Mouse (Mus musculus) adrenal gland, postnatal 10 days (tissue): ENCODE results near the gene Gosr1. TPM values are rescaled to one million over a fixed set of nuclear protein-coding genes. Genes with fewer than 3 reads are reported as not detected.
"Not testable (repeated sequence)": the region's sequence is repeated elsewhere in the genome, so short reads cannot be mapped to it uniquely, and the experiment has no call there.

Source experiments
- DNase-seq: peaks from one replicate; pipeline ENCODE4 v3.0.0; 2021; ENCODE audit warnings: mixed read lengths
- long read RNA-seq, 2 experiments: library from polyadenylated mRNA; stranded (forward); transcript quantifications; one replicate each; pipeline ENCODE4 v2.0.0; 2021
- total RNA-seq, 2 experiments: library from RNA; stranded (reverse); gene quantifications; 2 replicates each; pipeline ENCODE4 v1.2.3; 2021

Gene Gosr1
- 10 to 100 TPM; 62.1 to 64.9 TPM for total RNA-seq
- long read RNA-seq, experiment 1, full-length matches to known transcripts = 26 of 32 reads
- long read RNA-seq, experiment 1, partial matches to known transcripts = 0 of 32 reads
- long read RNA-seq, experiment 1, other reads (novel, unspliced or antisense) = 6 of 32 reads
- long read RNA-seq, experiment 2, full-length matches to known transcripts = 37 of 43 reads
- long read RNA-seq, experiment 2, partial matches to known transcripts = 3 of 43 reads
- long read RNA-seq, experiment 2, other reads (novel, unspliced or antisense) = 3 of 43 reads

GRCm38 (mm10) chr11:76763053-76763740, at the start of gene Gosr1:
Gene Gosr1, minus strand, starts transcription at chr11:76763579.
- DNase-seq = peak; percentile 93

GRCm38 (mm10) chr11:76810706-76811495, 47.5 kb upstream of the Gosr1 start:
- peak; percentile 41 for DNase-seq

GRCm38 (mm10) chr11:76809450-76809849, 46.1 kb upstream of the Gosr1 start:
- DNase-seq = no peak

GRCm38 (mm10) chr11:76808550-76808949, 45.2 kb upstream of the Gosr1 start:
- no peak for DNase-seq

- no peak for DNase-seq
These were observed 43.8 kb upstream of the Gosr1 start for GRCm38 (mm10) chr11:76807007-76807679.

- DNase-seq = no peak
These were observed 42.6 kb upstream of the Gosr1 start for GRCm38 (mm10) chr11:76806026-76806425.

- not testable (repeated sequence) for DNase-seq
These were observed 41.7 kb upstream of the Gosr1 start for GRCm38 (mm10) chr11:76805072-76805471.

GRCm38 (mm10) chr11:76803266-76803665, 39.9 kb upstream of the Gosr1 start:
- no peak for DNase-seq

GRCm38 (mm10) chr11:76797236-76797635, 33.9 kb upstream of the Gosr1 start:
- no peak for DNase-seq

GRCm38 (mm10) chr11:76795326-76795725, 31.9 kb upstream of the Gosr1 start:
- DNase-seq = peak; percentile 24

GRCm38 (mm10) chr11:76791331-76791730, 28.0 kb upstream of the Gosr1 start:
- DNase-seq = no peak

- peak; percentile 71 for DNase-seq
These were observed 25.9 kb upstream of the Gosr1 start for GRCm38 (mm10) chr11:76789252-76789651.

GRCm38 (mm10) chr11:76775533-76775932, 12.2 kb upstream of the Gosr1 start:
- DNase-seq = no peak

- no peak for DNase-seq
These were observed 10.4 kb upstream of the Gosr1 start for GRCm38 (mm10) chr11:76773811-76774210.

- DNase-seq = no peak
These were observed 7.2 kb upstream of the Gosr1 start for GRCm38 (mm10) chr11:76770566-76770965.

- DNase-seq = no peak
These were observed 353 bp upstream of the Gosr1 start for GRCm38 (mm10) chr11:76763741-76764122.

GRCm38 (mm10) chr11:76752276-76752675, 11.1 kb downstream of the Gosr1 start:
- no peak for DNase-seq

- DNase-seq = no peak
These were observed 14.6 kb downstream of the Gosr1 start for GRCm38 (mm10) chr11:76748819-76749218.

GRCm38 (mm10) chr11:76745921-76746320, 17.5 kb downstream of the Gosr1 start:
- no peak for DNase-seq

GRCm38 (mm10) chr11:76744550-76744949, 18.8 kb downstream of the Gosr1 start:
- DNase-seq = peak; percentile 58

- no peak for DNase-seq
These were observed 20.9 kb downstream of the Gosr1 start for GRCm38 (mm10) chr11:76742511-76742910.

- DNase-seq = peak; percentile 39
These were observed 24.3 kb downstream of the Gosr1 start for GRCm38 (mm10) chr11:76739125-76739524.
